Mouse (Mus musculus): ENCODE measurements around the gene Myl12a. TPM values are rescaled to one million over a fixed set of nuclear protein-coding genes. Genes with fewer than 3 reads are reported as not detected.

The Myl12a gene
- polyA plus RNA-seq, 1 experiment from 2014 or later: 199 TPM

DNA sequence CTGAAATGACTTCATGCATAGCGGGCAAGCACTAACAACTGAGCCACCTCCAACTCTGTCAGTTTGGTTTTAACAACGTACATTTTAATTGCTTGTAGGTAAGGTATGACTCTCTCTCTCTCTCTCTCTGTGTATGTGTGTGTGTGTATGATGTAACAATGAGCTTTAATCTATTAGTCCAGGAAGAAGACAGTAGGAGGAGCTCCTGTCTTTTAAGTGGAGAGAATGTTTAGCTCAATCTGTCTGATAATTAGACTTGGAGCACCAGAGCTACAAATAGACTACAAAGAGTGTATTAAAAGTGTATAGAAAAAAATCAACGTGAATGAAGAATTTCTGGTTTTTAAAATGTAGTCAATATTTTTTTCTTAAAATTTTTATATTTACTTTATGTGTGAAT is 6.0 kb upstream of the Myl12a start:
- H3K4me3 ChIP-seq (ENCODE audit: low read depth, low read length): no peak overlapping the region
- H3K27ac ChIP-seq (ENCODE audit: low read depth): no peak overlapping the region
- TF ChIP-seq CTCF (IDR thresholded peaks at IDR 0.05; ENCODE audit: low read depth) (0 out of 2 replicates have a peak, but pooled peaks have one; percentile 10), EP300 (IDR thresholded peaks at IDR 0.05; ENCODE audit: low read depth) (no peak)
- no peak overlapping the region for H3K9ac ChIP-seq (replicated peaks)
- WGBS (ENCODE audit: insufficient replicate concordance): 72% methylated on average over 3 of the region's 3 CpGs
- H3K27me3 ChIP-seq (ENCODE audit: insufficient read depth, low read length): no peaks in the 10 kb centered on the region
- DNase-seq (no peak), ATAC-seq (no peak)
- H3K9me3 ChIP-seq (ENCODE audit: low read length): no peaks in the 10 kb centered on the region
- H3K4me2 ChIP-seq (ENCODE audit: low read depth, low read length): no peak overlapping the region
- peaks cover 8% of the 10 kb centered on the region for H3K4me1 ChIP-seq (ENCODE audit: insufficient read depth)
- H3K36me3 ChIP-seq (replicated peaks; ENCODE audit: insufficient read depth, low read length): no peaks in the 10 kb centered on the region

DNA sequence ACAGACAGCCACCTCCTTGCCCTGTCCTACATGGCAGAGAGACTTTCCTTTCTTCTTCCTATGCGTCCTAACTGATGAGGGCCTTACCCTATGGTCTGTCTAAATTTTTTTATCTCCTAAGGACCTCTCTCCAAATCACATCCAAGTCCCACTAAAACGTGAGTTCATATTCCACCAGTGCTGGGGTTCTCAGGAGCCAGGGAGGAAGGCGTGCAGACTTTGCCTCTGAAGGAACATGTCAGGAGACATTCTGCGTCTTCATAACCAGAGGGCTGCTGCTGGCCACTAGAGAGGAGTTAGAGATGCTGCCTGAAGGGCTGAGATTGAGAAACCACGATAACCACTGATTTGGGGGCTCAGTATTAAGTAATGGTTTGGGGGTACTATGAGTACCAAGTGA is 4.3 kb upstream of the Myl12a start:
- H3K27ac ChIP-seq (ENCODE audit: low read depth): no peak overlapping the region
- H3K4me1 ChIP-seq (ENCODE audit: insufficient read depth): peaks cover 18% of the 10 kb centered on the region
- H3K27me3 ChIP-seq (ENCODE audit: insufficient read depth, low read length): no peaks in the 10 kb centered on the region
- no peaks in the 10 kb centered on the region for H3K36me3 ChIP-seq (replicated peaks; ENCODE audit: insufficient read depth, low read length)
- no peak overlapping the region for H3K9ac ChIP-seq (replicated peaks)
- WGBS (ENCODE audit: insufficient replicate concordance): 73% methylated on average over 5 of the region's 5 CpGs
- H3K4me3 ChIP-seq (ENCODE audit: low read depth, low read length): no peak overlapping the region
- ATAC-seq (no peak), DNase-seq (no peak)
- TF ChIP-seq CTCF (IDR thresholded peaks at IDR 0.05; ENCODE audit: low read depth): no peak
- no peak for TF ChIP-seq EP300 (IDR thresholded peaks at IDR 0.05; ENCODE audit: low read depth)
- H3K9me3 ChIP-seq (ENCODE audit: low read length): no peaks in the 10 kb centered on the region
- H3K4me2 ChIP-seq (ENCODE audit: low read depth, low read length): no peak overlapping the region

- ATAC-seq: no peak
- H3K9me3 ChIP-seq (ENCODE audit: low read length): no peaks in the 10 kb centered on the region
- no peak overlapping the region for H3K9ac ChIP-seq (replicated peaks)
- 81% methylated on average over 10 of the region's 10 CpGs for WGBS (ENCODE audit: insufficient replicate concordance)
- H3K27me3 ChIP-seq (ENCODE audit: insufficient read depth, low read length): no peaks in the 10 kb centered on the region
- H3K4me2 ChIP-seq (ENCODE audit: low read depth, low read length): no peak overlapping the region
- H3K4me3 ChIP-seq (ENCODE audit: low read depth, low read length): no peak overlapping the region
- no peaks in the 10 kb centered on the region for H3K36me3 ChIP-seq (replicated peaks; ENCODE audit: insufficient read depth, low read length)
- no peak for TF ChIP-seq CTCF (IDR thresholded peaks at IDR 0.05; ENCODE audit: low read depth)
- H3K27ac ChIP-seq (ENCODE audit: low read depth): peak overlapping the region; percentile 99
- H3K4me1 ChIP-seq (ENCODE audit: insufficient read depth): peaks cover 28% of the 10 kb centered on the region
- DNase-seq: peak; percentile 45
These were observed 1.7 kb upstream of the Myl12a start for GRCm38 (mm10) chr17:71004186-71004960.

DNA sequence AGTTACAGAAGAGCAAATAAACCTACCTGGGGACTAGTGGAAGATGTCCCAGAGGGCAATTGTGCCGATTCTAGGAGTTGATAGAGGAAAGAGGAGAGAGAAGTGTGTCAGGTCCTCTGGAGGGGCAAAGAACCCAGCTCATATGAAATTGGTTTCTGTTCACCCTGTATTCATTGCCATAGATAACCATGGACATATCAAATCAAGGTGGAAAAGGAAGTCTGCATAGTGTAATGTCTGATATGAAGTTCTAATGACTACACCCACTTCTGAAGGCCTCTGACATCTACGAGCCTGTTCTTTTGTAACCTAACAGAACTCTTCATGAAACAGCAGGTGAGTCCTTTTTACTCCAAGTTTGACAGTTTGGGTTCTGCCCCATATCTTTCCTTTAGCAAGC is 1.0 kb upstream of the Myl12a start:
- Histone ChIP-seq H3K4me1 (ENCODE audit: insufficient read depth) (peaks cover 28% of the 10 kb centered on the region), H3K27me3 (ENCODE audit: insufficient read depth, low read length) (no peaks in the 10 kb centered on the region), H3K9ac (replicated peaks) (peak overlapping the region; percentile 95; the same call in 1 of the 2 replicates), H3K4me3 (ENCODE audit: low read depth, low read length) (no peak overlapping the region), H3K9me3 (ENCODE audit: low read length) (no peaks in the 10 kb centered on the region), H3K4me2 (ENCODE audit: low read depth, low read length) (peak overlapping the region; percentile 85), H3K36me3 (replicated peaks; ENCODE audit: insufficient read depth, low read length) (no peaks in the 10 kb centered on the region), H3K27ac (ENCODE audit: low read depth) (peak overlapping the region; percentile 99)
- ATAC-seq (no peak), DNase-seq (no peak)
- 0 out of 2 replicates have a peak, but pooled peaks have one; percentile 28 for TF ChIP-seq EP300 (IDR thresholded peaks at IDR 0.05; ENCODE audit: low read depth)
- no peak for TF ChIP-seq CTCF (IDR thresholded peaks at IDR 0.05; ENCODE audit: low read depth)
- 49% methylated on average over 2 of the region's 2 CpGs for WGBS (ENCODE audit: insufficient replicate concordance)

GRCm38 (mm10) chr17:71003112-71003511 is 434 bp upstream of the Myl12a start:
- Histone ChIP-seq H3K27ac (ENCODE audit: low read depth) (peak overlapping the region; percentile 99), H3K36me3 (replicated peaks; ENCODE audit: insufficient read depth, low read length) (no peaks in the 10 kb centered on the region), H3K4me2 (ENCODE audit: low read depth, low read length) (peak overlapping the region; percentile 85), H3K4me1 (ENCODE audit: insufficient read depth) (peaks cover 28% of the 10 kb centered on the region), H3K9me3 (ENCODE audit: low read length) (no peaks in the 10 kb centered on the region), H3K9ac (replicated peaks) (peak overlapping the region; percentile 95), H3K4me3 (ENCODE audit: low read depth, low read length) (peak overlapping the region; percentile 83), H3K27me3 (ENCODE audit: insufficient read depth, low read length) (no peaks in the 10 kb centered on the region)
- DNase-seq: no peak
- 59% methylated on average over 4 of the region's 4 CpGs for WGBS (ENCODE audit: insufficient replicate concordance)
- no peak for ATAC-seq
- TF ChIP-seq EP300 (IDR thresholded peaks at IDR 0.05; ENCODE audit: low read depth) (no peak), CTCF (IDR thresholded peaks at IDR 0.05; ENCODE audit: low read depth) (no peak)

- Histone ChIP-seq H3K36me3 (replicated peaks; ENCODE audit: insufficient read depth, low read length) (no peaks in the 10 kb centered on the region), H3K4me2 (ENCODE audit: low read depth, low read length) (peak within 1 kb of the TSS; percentile 85), H3K9ac (replicated peaks) (peak within 1 kb of the TSS; percentile 95), H3K27me3 (ENCODE audit: insufficient read depth, low read length) (no peaks in the 10 kb centered on the region), H3K4me3 (ENCODE audit: low read depth, low read length) (peak within 1 kb of the TSS; percentile 83), H3K9me3 (ENCODE audit: low read length) (no peaks in the 10 kb centered on the region), H3K27ac (ENCODE audit: low read depth) (peak within 1 kb of the TSS; percentile 99), H3K4me1 (ENCODE audit: insufficient read depth) (peaks cover 28% of the 10 kb centered on the region)
- peak; percentile 98 for DNase-seq
- 2% methylated on average over 60 of the region's 65 CpGs for WGBS (ENCODE audit: insufficient replicate concordance)
- peak; percentile 91 for ATAC-seq
- TF ChIP-seq CTCF (IDR thresholded peaks at IDR 0.05; ENCODE audit: low read depth): peak; percentile 74
- peak; percentile 61; the same call in 1 of the 2 replicates for TF ChIP-seq EP300 (IDR thresholded peaks at IDR 0.05; ENCODE audit: low read depth)
These were observed 466 bp downstream of the Myl12a start, which contains the start of gene Myom1 for GRCm38 (mm10) chr17:71002081-71002743. Gene Myom1 (plus strand): TSS chr17:71002633.

Data from liver, postnatal 0 days (tissue).